Mouse (Mus musculus): ENCODE measurements around the gene Dlg5. TPM values are rescaled to one million over a fixed set of nuclear protein-coding genes. Genes with fewer than 3 reads are reported as not detected.

Dlg5 gene
- total and polyA plus RNA-seq, 2 experiments from 2014 or later = 14.1 to 70.6 TPM

DNA sequence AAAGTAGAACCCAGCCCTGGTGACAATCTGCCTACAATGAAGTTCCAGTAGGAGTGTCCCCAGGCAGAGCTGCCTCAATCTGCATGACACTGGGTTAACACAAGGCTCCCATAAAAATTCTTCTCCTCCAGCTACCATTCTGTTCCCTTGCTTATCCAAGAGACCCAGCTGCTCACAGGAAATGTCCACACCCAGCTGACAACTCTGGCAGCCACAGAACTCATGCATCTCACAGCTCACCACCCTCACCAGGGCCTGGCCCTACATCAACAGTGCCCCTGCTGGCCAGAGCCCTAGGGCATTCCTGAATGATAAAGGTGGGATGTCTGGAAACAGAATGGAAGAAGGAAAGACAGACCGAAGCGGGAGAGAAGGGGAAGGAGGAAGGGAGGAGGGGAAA lies 96.8 kb downstream of the Dlg5 start:
- peaks cover 96% of the 10 kb centered on the region for H3K36me3 ChIP-seq (ENCODE audit: insufficient read depth)
- 86% methylated on average over 2 of the region's 2 CpGs for WGBS
- ATAC-seq = no peak

DNA sequence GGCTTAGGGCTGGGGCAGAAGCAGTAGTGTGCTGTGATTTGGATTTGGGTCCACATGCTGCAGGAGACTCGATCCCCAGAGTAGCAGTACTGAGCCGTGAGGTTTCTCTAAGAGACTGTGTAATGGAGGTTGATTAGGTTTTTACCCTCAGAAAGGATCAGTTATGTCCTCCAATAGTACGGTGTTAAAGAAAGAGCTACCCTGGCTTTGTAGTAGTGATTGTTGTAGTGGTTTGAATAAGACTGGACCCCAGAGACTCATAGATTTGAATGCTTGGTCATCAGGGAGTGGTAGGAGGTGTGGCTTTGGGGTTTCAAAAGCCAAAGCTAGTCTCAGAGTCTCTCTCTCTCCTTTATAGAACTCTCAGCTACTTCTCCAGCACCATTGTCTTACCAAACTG lies 100.9 kb downstream of the Dlg5 start:
- Histone ChIP-seq H3K4me2 (ENCODE audit: low read depth) (no peak overlapping the region), H3K4me3 (ENCODE audit: low read depth, low read length) (no peak overlapping the region), H3K9me3 (ENCODE audit: low read length) (no peaks in the 10 kb centered on the region), H3K27ac (ENCODE audit: low read depth, low read length) (no peak overlapping the region), H3K9ac (no peak overlapping the region), H3K36me3 (ENCODE audit: insufficient read depth) (peaks cover 70% of the 10 kb centered on the region), H3K27me3 (ENCODE audit: insufficient read depth, low read length) (no peaks in the 10 kb centered on the region), H3K4me1 (ENCODE audit: insufficient read depth) (no peaks in the 10 kb centered on the region)
- DNase-seq = no peak
- TF ChIP-seq CTCF (IDR thresholded peaks at IDR 0.05; ENCODE audit: low read depth) = no peak
- 60% methylated on average over 3 of the region's 3 CpGs for WGBS
- peak; percentile 12; the same call in 1 of the 2 replicates for ATAC-seq

More for the DNA sequence above, 96.8 kb downstream of the Dlg5 start:
- no peaks in the 10 kb centered on the region for H3K27me3 ChIP-seq (ENCODE audit: insufficient read depth, low read length)
- no peak overlapping the region for H3K27ac ChIP-seq (ENCODE audit: low read depth, low read length)
- no peak overlapping the region for H3K4me2 ChIP-seq (ENCODE audit: low read depth)
- no peak overlapping the region for H3K9ac ChIP-seq
- H3K4me3 ChIP-seq (ENCODE audit: low read depth, low read length) = no peak overlapping the region
- DNase-seq = no peak
- H3K4me1 ChIP-seq (ENCODE audit: insufficient read depth) = no peaks in the 10 kb centered on the region
- no peaks in the 10 kb centered on the region for H3K9me3 ChIP-seq (ENCODE audit: low read length)
- TF ChIP-seq CTCF (IDR thresholded peaks at IDR 0.05; ENCODE audit: low read depth) = peak; percentile 12; the same call in 1 of the 2 replicates

DNA sequence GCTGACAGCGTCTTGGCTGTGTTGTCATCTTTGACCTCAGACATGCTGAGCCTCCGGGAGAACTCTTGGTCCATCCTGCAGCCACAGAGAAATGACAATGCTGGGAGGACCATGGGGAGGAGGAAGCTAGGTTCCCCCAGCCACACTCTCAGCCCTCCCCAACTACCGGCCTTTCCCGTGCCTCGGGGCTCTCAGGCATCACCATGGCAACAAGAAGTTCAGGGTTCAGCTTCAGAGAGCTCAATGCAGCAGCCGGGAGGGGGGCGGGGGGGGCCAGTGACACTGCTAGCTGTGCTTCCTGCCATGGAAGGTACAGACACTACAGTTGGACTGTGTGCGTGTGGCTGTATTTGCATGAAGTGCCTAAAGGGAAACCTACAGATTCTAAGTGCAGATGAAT lies 101.3 kb downstream of the Dlg5 start:
- H3K9ac ChIP-seq = no peak overlapping the region
- no peak for DNase-seq

DNA sequence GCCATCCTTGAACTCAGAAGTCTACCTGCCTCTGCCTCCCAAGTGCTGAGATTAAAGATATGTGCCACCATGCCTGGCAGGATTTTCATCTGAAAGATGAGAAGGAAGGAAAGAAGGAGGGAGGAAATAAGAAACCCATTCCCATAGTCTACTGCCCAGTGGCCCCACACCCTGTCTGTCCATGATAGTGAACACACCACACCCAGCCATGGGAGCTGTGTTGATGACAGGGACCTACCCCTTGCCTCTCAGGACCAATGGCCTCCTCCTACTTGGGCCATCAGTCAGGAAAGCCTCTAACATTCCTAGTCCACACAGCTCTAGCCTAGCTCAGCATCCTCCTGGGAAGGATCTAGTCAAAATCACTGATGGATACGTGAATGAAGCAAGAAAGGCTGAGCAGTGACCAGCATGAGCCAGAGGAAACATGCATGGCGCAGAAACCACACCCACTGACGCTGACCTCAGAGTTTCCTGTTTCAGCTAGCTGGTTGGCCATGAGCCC lies 102.7 kb downstream of the Dlg5 start:
- no peak for ATAC-seq
- H3K36me3 ChIP-seq (ENCODE audit: insufficient read depth) = peaks cover 69% of the 10 kb centered on the region
- 89% methylated on average over 3 of the region's 3 CpGs for WGBS

More for the DNA sequence above, 101.3 kb downstream of the Dlg5 start:
- H3K27ac ChIP-seq (ENCODE audit: low read depth, low read length) = no peak overlapping the region
- ATAC-seq = peak; percentile 60; the same call in 1 of the 2 replicates
- no peaks in the 10 kb centered on the region for H3K9me3 ChIP-seq (ENCODE audit: low read length)
- no peak overlapping the region for H3K4me2 ChIP-seq (ENCODE audit: low read depth)
- no peak overlapping the region for H3K4me3 ChIP-seq (ENCODE audit: low read depth, low read length)
- no peak for TF ChIP-seq CTCF (IDR thresholded peaks at IDR 0.05; ENCODE audit: low read depth)
- peaks cover 70% of the 10 kb centered on the region for H3K36me3 ChIP-seq (ENCODE audit: insufficient read depth)
- no peaks in the 10 kb centered on the region for H3K4me1 ChIP-seq (ENCODE audit: insufficient read depth)
- 39% methylated on average over 8 of the region's 8 CpGs for WGBS
- no peaks in the 10 kb centered on the region for H3K27me3 ChIP-seq (ENCODE audit: insufficient read depth, low read length)

DNA sequence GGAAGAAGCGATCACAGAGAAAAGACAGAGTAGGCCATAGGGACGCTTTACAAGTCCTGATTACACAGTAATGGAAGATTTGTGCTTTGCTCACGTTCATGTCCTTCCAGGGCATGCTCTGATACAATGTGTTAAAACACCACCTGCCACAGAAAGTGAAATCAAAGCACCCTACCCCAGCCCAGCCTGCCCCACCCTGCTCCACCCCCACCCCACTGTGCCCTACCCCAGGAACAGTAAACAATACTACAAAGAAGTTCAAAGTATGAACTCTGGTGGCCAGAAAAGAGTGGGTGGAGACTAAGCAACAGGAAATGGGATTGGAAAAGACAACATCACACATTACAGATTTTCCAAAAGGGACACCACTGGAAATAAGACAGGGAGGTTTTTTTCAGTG lies 104.0 kb downstream of the Dlg5 start:
- WGBS = 83% methylated on average over 3 of the region's 3 CpGs
- H3K4me3 ChIP-seq (ENCODE audit: low read depth, low read length) = no peak overlapping the region
- no peak for TF ChIP-seq CTCF (IDR thresholded peaks at IDR 0.05; ENCODE audit: low read depth)
- H3K27me3 ChIP-seq (ENCODE audit: insufficient read depth, low read length) = no peaks in the 10 kb centered on the region
- H3K9me3 ChIP-seq (ENCODE audit: low read length) = no peaks in the 10 kb centered on the region
- H3K27ac ChIP-seq (ENCODE audit: low read depth, low read length) = no peak overlapping the region
- no peak overlapping the region for H3K9ac ChIP-seq
- ATAC-seq = no peak
- peaks cover 68% of the 10 kb centered on the region for H3K36me3 ChIP-seq (ENCODE audit: insufficient read depth)
- no peak overlapping the region for H3K4me2 ChIP-seq (ENCODE audit: low read depth)
- no peaks in the 10 kb centered on the region for H3K4me1 ChIP-seq (ENCODE audit: insufficient read depth)
- no peak for DNase-seq

More for the DNA sequence above, 102.7 kb downstream of the Dlg5 start:
- no peak for DNase-seq
- Histone ChIP-seq H3K27ac (ENCODE audit: low read depth, low read length) (no peak overlapping the region), H3K27me3 (ENCODE audit: insufficient read depth, low read length) (no peaks in the 10 kb centered on the region), H3K4me2 (ENCODE audit: low read depth) (no peak overlapping the region), H3K9ac (no peak overlapping the region), H3K4me1 (ENCODE audit: insufficient read depth) (no peaks in the 10 kb centered on the region), H3K4me3 (ENCODE audit: low read depth, low read length) (no peak overlapping the region), H3K9me3 (ENCODE audit: low read length) (no peaks in the 10 kb centered on the region)
- TF ChIP-seq CTCF (IDR thresholded peaks at IDR 0.05; ENCODE audit: low read depth) = no peak

DNA sequence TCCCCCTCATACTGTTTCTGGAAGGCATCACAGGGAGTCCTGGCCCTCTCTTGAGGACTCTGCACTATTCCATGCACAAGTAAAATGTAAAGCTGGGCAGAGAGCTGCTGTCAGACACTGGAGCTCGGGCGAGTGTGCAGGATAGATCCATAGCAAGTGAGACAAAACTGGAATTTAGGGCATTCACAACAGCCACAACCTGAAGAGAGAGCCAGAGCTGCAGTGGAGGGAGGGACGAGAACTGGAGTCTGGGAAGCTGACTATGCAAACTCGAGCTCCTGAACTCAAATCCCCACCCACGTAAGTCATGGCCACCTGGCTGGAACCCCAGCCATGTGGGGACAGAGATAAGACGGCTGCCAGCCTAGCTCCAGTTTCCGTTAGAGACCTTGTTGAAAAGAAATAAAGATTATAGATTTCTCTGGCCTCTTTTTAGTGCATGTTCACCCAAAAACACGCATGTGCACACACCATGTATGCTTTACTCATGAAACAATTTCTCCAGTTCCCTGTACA lies 105.4 kb downstream of the Dlg5 start:
- Histone ChIP-seq H3K9me3 (ENCODE audit: low read length) (no peaks in the 10 kb centered on the region), H3K36me3 (ENCODE audit: insufficient read depth) (peaks cover 68% of the 10 kb centered on the region), H3K27me3 (ENCODE audit: insufficient read depth, low read length) (no peaks in the 10 kb centered on the region), H3K4me1 (ENCODE audit: insufficient read depth) (no peaks in the 10 kb centered on the region), H3K4me2 (ENCODE audit: low read depth) (no peak overlapping the region), H3K27ac (ENCODE audit: low read depth, low read length) (no peak overlapping the region), H3K9ac (no peak overlapping the region), H3K4me3 (ENCODE audit: low read depth, low read length) (no peak overlapping the region)
- 88% methylated on average over 8 of the region's 8 CpGs for WGBS
- no peak for DNase-seq
- no peak for ATAC-seq
- TF ChIP-seq CTCF (IDR thresholded peaks at IDR 0.05; ENCODE audit: low read depth) = no peak

DNA sequence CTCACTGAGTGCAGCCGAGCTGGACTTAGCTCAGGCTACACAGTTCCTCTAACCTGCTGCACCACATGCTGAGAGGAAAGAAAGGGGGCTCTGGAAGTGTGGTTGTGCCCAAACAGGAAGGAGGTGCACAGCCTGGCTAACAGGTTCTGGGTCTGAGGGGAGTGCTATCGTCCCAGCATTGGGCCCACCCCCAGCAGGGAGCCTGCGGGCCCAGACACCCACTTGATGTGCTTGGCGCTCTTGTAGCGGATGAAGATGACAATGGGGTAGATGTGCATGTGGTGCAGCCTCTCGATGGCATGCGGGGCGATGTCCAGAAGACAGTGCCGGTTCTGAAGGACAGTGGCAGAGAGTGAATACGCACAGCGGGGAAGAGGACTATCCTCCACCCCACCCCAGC lies 108.8 kb downstream of the Dlg5 start:
- no peak for TF ChIP-seq CTCF (IDR thresholded peaks at IDR 0.05; ENCODE audit: low read depth)
- peaks cover 60% of the 10 kb centered on the region for H3K36me3 ChIP-seq (ENCODE audit: insufficient read depth)
- no peaks in the 10 kb centered on the region for H3K27me3 ChIP-seq (ENCODE audit: insufficient read depth, low read length)
- DNase-seq (no peak), ATAC-seq (no peak)
- no peaks in the 10 kb centered on the region for H3K9me3 ChIP-seq (ENCODE audit: low read length)
- WGBS = 88% methylated on average over 11 of the region's 11 CpGs
- no peak overlapping the region for H3K27ac ChIP-seq (ENCODE audit: low read depth, low read length)
- H3K4me1 ChIP-seq (ENCODE audit: insufficient read depth) = no peaks in the 10 kb centered on the region
- H3K4me2 ChIP-seq (ENCODE audit: low read depth) = no peak overlapping the region
- no peak overlapping the region for H3K9ac ChIP-seq
- no peak overlapping the region for H3K4me3 ChIP-seq (ENCODE audit: low read depth, low read length)
